Mouse (Mus musculus): ENCODE data around the gene Tk1. TPM values are rescaled to one million over a fixed set of nuclear protein-coding genes. Genes with fewer than 3 reads are reported as not detected.
A peak's percentile ranks its signal among the peaks of the same experiment; 100 is the strongest.
"Not testable (repeated sequence)": the region's sequence is repeated elsewhere in the genome, so short reads cannot be mapped to it uniquely, and the experiment has no call there.

Tk1 gene
- polyA plus RNA-seq, 1 experiment from 2014 or later: 120 TPM

- Histone ChIP-seq H3K9me3 (replicated peaks; ENCODE audit: control insufficient read depth, low read length) (no peaks in the 10 kb centered on the region), H3K4me3 (replicated peaks; ENCODE audit: low read length) (no peak overlapping the region), H3K27ac (ENCODE audit: low read length) (no peak overlapping the region), H3K9ac (ENCODE audit: low read length) (no peak overlapping the region), H3K36me3 (ENCODE audit: control insufficient read depth, insufficient read depth, low read length) (0 out of 2 replicates have a peak, but pooled peaks cover 5% of the 10 kb centered on the region), H3K4me1 (ENCODE audit: control insufficient read depth, insufficient read depth, low read length) (peaks cover 25% of the 10 kb centered on the region), H3K4me2 (ENCODE audit: low read depth, low read length) (no peak overlapping the region), H3K27me3 (ENCODE audit: control insufficient read depth, insufficient read depth, low read length) (no peaks in the 10 kb centered on the region)
- 79% methylated on average over 7 of the region's 7 CpGs for WGBS
- ATAC-seq (ENCODE audit: insufficient read depth, low FRiP score): no peak
Observed at GRCm38 (mm10) chr11:117820173-117820572, 5.7 kb downstream of the Tk1 start.

GRCm38 (mm10) chr11:117819095-117819494, 6.8 kb downstream of the Tk1 start:
- H3K4me3 ChIP-seq (replicated peaks; ENCODE audit: low read length): no peak overlapping the region
- peaks cover 17% of the 10 kb centered on the region for H3K4me1 ChIP-seq (ENCODE audit: control insufficient read depth, insufficient read depth, low read length)
- ATAC-seq (ENCODE audit: insufficient read depth, low FRiP score): no peak
- 0 out of 2 replicates have a peak, but pooled peaks cover 5% of the 10 kb centered on the region for H3K36me3 ChIP-seq (ENCODE audit: control insufficient read depth, insufficient read depth, low read length)
- H3K9ac ChIP-seq (ENCODE audit: low read length): no peak overlapping the region
- no peaks in the 10 kb centered on the region for H3K27me3 ChIP-seq (ENCODE audit: control insufficient read depth, insufficient read depth, low read length)
- WGBS: 84% methylated on average over 8 of the region's 8 CpGs
- H3K9me3 ChIP-seq (replicated peaks; ENCODE audit: control insufficient read depth, low read length): no peaks in the 10 kb centered on the region
- no peak overlapping the region for H3K27ac ChIP-seq (ENCODE audit: low read length)
- no peak overlapping the region for H3K4me2 ChIP-seq (ENCODE audit: low read depth, low read length)

- Histone ChIP-seq H3K36me3 (ENCODE audit: control insufficient read depth, insufficient read depth, low read length) (peaks cover 14% of the 10 kb centered on the region; the same call in 1 of the 2 replicates), H3K4me3 (replicated peaks; ENCODE audit: low read length) (no peak overlapping the region), H3K4me1 (ENCODE audit: control insufficient read depth, insufficient read depth, low read length) (peaks cover under 1% of the 10 kb centered on the region; the same call in 1 of the 2 replicates), H3K9ac (ENCODE audit: low read length) (no peak overlapping the region), H3K27ac (ENCODE audit: low read length) (no peak overlapping the region), H3K4me2 (ENCODE audit: low read depth, low read length) (no peak overlapping the region), H3K9me3 (replicated peaks; ENCODE audit: control insufficient read depth, low read length) (no peaks in the 10 kb centered on the region), H3K27me3 (ENCODE audit: control insufficient read depth, insufficient read depth, low read length) (no peaks in the 10 kb centered on the region)
- ATAC-seq (ENCODE audit: insufficient read depth, low FRiP score): no peak
- WGBS: 85% methylated on average over 13 of the region's 13 CpGs
Observed at GRCm38 (mm10) chr11:117816389-117816996, 9.4 kb downstream of the Tk1 start.

- 71% methylated on average over 9 of the region's 9 CpGs for WGBS
- H3K4me3 ChIP-seq (replicated peaks; ENCODE audit: low read length); H3K9me3 ChIP-seq (replicated peaks; ENCODE audit: control insufficient read depth, low read length); H3K27ac ChIP-seq (ENCODE audit: low read length); H3K4me1 ChIP-seq (ENCODE audit: control insufficient read depth, insufficient read depth, low read length); H3K4me2 ChIP-seq (ENCODE audit: low read depth, low read length); H3K27me3 ChIP-seq (ENCODE audit: control insufficient read depth, insufficient read depth, low read length); ATAC-seq (ENCODE audit: insufficient read depth, low FRiP score); H3K9ac ChIP-seq (ENCODE audit: low read length): not testable (repeated sequence)
- peaks cover 14% of the 10 kb centered on the region; the same call in 1 of the 2 replicates for H3K36me3 ChIP-seq (ENCODE audit: control insufficient read depth, insufficient read depth, low read length)
Observed at GRCm38 (mm10) chr11:117815850-117816249, 10.0 kb downstream of the Tk1 start.

- Histone ChIP-seq H3K27me3 (ENCODE audit: control insufficient read depth, insufficient read depth, low read length) (no peaks in the 10 kb centered on the region), H3K9me3 (replicated peaks; ENCODE audit: control insufficient read depth, low read length) (no peaks in the 10 kb centered on the region), H3K4me1 (ENCODE audit: control insufficient read depth, insufficient read depth, low read length) (peaks cover 10% of the 10 kb centered on the region), H3K9ac (ENCODE audit: low read length) (no peak overlapping the region), H3K4me2 (ENCODE audit: low read depth, low read length) (no peak overlapping the region), H3K4me3 (replicated peaks; ENCODE audit: low read length) (no peak overlapping the region), H3K27ac (ENCODE audit: low read length) (no peak overlapping the region), H3K36me3 (ENCODE audit: control insufficient read depth, insufficient read depth, low read length) (peaks cover 14% of the 10 kb centered on the region; the same call in 1 of the 2 replicates)
- ATAC-seq (ENCODE audit: insufficient read depth, low FRiP score): no peak
- 81% methylated on average over 6 of the region's 6 CpGs for WGBS
Observed at GRCm38 (mm10) chr11:117814704-117815366, 11.1 kb downstream of the Tk1 start.

GRCm38 (mm10) chr11:117813867-117814266, 12.0 kb downstream of the Tk1 start:
- H3K4me2 ChIP-seq (ENCODE audit: low read depth, low read length): no peak overlapping the region
- H3K27me3 ChIP-seq (ENCODE audit: control insufficient read depth, insufficient read depth, low read length): no peaks in the 10 kb centered on the region
- H3K4me3 ChIP-seq (replicated peaks; ENCODE audit: low read length): no peak overlapping the region
- WGBS: 56% methylated on average over 5 of the region's 5 CpGs
- no peak overlapping the region for H3K27ac ChIP-seq (ENCODE audit: low read length)
- no peaks in the 10 kb centered on the region for H3K9me3 ChIP-seq (replicated peaks; ENCODE audit: control insufficient read depth, low read length)
- ATAC-seq (ENCODE audit: insufficient read depth, low FRiP score): no peak
- peaks cover 14% of the 10 kb centered on the region for H3K4me1 ChIP-seq (ENCODE audit: control insufficient read depth, insufficient read depth, low read length)
- no peak overlapping the region for H3K9ac ChIP-seq (ENCODE audit: low read length)
- peaks cover 14% of the 10 kb centered on the region; the same call in 1 of the 2 replicates for H3K36me3 ChIP-seq (ENCODE audit: control insufficient read depth, insufficient read depth, low read length)

- Histone ChIP-seq H3K9ac (ENCODE audit: low read length) (peak overlapping the region; percentile 89), H3K27me3 (ENCODE audit: control insufficient read depth, insufficient read depth, low read length) (no peaks in the 10 kb centered on the region), H3K4me2 (ENCODE audit: low read depth, low read length) (peak overlapping the region; percentile 97), H3K36me3 (ENCODE audit: control insufficient read depth, insufficient read depth, low read length) (peaks cover 8% of the 10 kb centered on the region; the same call in 1 of the 2 replicates), H3K9me3 (replicated peaks; ENCODE audit: control insufficient read depth, low read length) (no peaks in the 10 kb centered on the region), H3K4me1 (ENCODE audit: control insufficient read depth, insufficient read depth, low read length) (peaks cover 14% of the 10 kb centered on the region), H3K27ac (ENCODE audit: low read length) (peak overlapping the region; percentile 89), H3K4me3 (replicated peaks; ENCODE audit: low read length) (peak overlapping the region; percentile 89)
- peak; percentile 88 for ATAC-seq (ENCODE audit: insufficient read depth, low FRiP score)
- WGBS: under 1% methylated on average over 21 of the region's 21 CpGs
Observed at GRCm38 (mm10) chr11:117810401-117811046, 15.4 kb downstream of the Tk1 start.

GRCm38 (mm10) chr11:117809407-117810311, 16.2 kb downstream of the Tk1 start, which contains the start of the genes Gm20708 and Syngr2:
TSS of gene Gm20708 (plus strand) at chr11:117809668.
TSS of gene Syngr2 (plus strand) at chr11:117809668.
- peak within 1 kb of the TSS; percentile 89 for H3K4me3 ChIP-seq (replicated peaks; ENCODE audit: low read length)
- no peaks in the 10 kb centered on the region for H3K9me3 ChIP-seq (replicated peaks; ENCODE audit: control insufficient read depth, low read length)
- peaks cover 8% of the 10 kb centered on the region; the same call in 1 of the 2 replicates for H3K36me3 ChIP-seq (ENCODE audit: control insufficient read depth, insufficient read depth, low read length)
- H3K4me2 ChIP-seq (ENCODE audit: low read depth, low read length): peak within 1 kb of the TSS; percentile 97
- H3K9ac ChIP-seq (ENCODE audit: low read length): peak within 1 kb of the TSS; percentile 89
- peak within 1 kb of the TSS; percentile 89 for H3K27ac ChIP-seq (ENCODE audit: low read length)
- peaks cover 14% of the 10 kb centered on the region for H3K4me1 ChIP-seq (ENCODE audit: control insufficient read depth, insufficient read depth, low read length)
- peak; percentile 73 for ATAC-seq (ENCODE audit: insufficient read depth, low FRiP score)
- H3K27me3 ChIP-seq (ENCODE audit: control insufficient read depth, insufficient read depth, low read length): no peaks in the 10 kb centered on the region
- WGBS: under 1% methylated on average over 75 of the region's 75 CpGs

Data from stomach, embryonic 16.5 days (tissue).